Mouse (Mus musculus) liver, embryonic 15.5 days (tissue): ENCODE data around the gene Stk4. TPM values are rescaled to one million over a fixed set of nuclear protein-coding genes. Genes with fewer than 3 reads are reported as not detected.
A peak's percentile ranks its signal among the peaks of the same experiment; 100 is the strongest.

ENCODE experiments used
- ATAC-seq: fragments of 200-750 bp; cut with Nextera tagmentation; 2 replicates; pipeline ENCODE4 v1.8.0; 2017; ENCODE audit warnings: moderate number of reproducible peaks, mild to moderate bottlenecking, moderate library complexity; ENCODE audit not compliant: insufficient read depth
- H3K27ac ChIP-seq: fragments of 300-500 bp; sonication (generic); replicated peaks from 2 replicates; pipeline ENCODE4 v1.5.1; 2015; ENCODE audit warnings: mild to moderate bottlenecking, inconsistent platforms
- H3K27me3 ChIP-seq: fragments of 300-500 bp; sonication (generic); 2 replicates; pipeline ENCODE4 v1.6.1; 2015; ENCODE audit warnings: mild to moderate bottlenecking, inconsistent platforms
- H3K36me3 ChIP-seq: fragments of 300-500 bp; sonication (generic); replicated peaks from 2 replicates; pipeline ENCODE4 v1.6.1; 2015; ENCODE audit warnings: moderate library complexity, mild to moderate bottlenecking, inconsistent platforms
- H3K4me1 ChIP-seq: fragments of 300-500 bp; sonication (generic); replicated peaks from 2 replicates; pipeline ENCODE4 v1.6.1; 2015; ENCODE audit warnings: inconsistent platforms
- H3K4me2 ChIP-seq: fragments of 300-500 bp; sonication (generic); 2 replicates; pipeline ENCODE4 v1.6.1; 2015; ENCODE audit warnings: moderate library complexity, mild to moderate bottlenecking, inconsistent platforms
- H3K4me3 ChIP-seq: fragments of 300-500 bp; sonication (generic); replicated peaks from 2 replicates; pipeline ENCODE4 v1.5.1; 2015; ENCODE audit warnings: mild to moderate bottlenecking, inconsistent platforms
- H3K9ac ChIP-seq: fragments of 300-500 bp; sonication (generic); 2 replicates; pipeline ENCODE4 v1.6.1; 2015; ENCODE audit warnings: moderate library complexity, mild to moderate bottlenecking, inconsistent platforms
- H3K9me3 ChIP-seq: fragments of 300-500 bp; sonication (generic); replicated peaks from 2 replicates; pipeline ENCODE4 v1.6.1; 2016; ENCODE audit warnings: inconsistent platforms
- whole genome bisulfite sequencing: fragments of 180-500 bp; shearing (Covaris S2); methylation state at CpG from one replicate; pipeline ENCODE4 v1.1.7; 2015; ENCODE audit warnings: mixed read lengths; ENCODE audit not compliant: insufficient replicate concordance; 5-methylcytosine and 5-hydroxymethylcytosine counted together
- polyA plus RNA-seq: library from polyadenylated mRNA; unstranded; fragments of >200 nt; fragmentation: Nextera tagmentation; extraction: Ambion mirVana; gene quantifications from 2 replicates; pipeline ENCODE4 v1.2.1, GENCODE M21; 2015

Stk4 gene
- polyA plus RNA-seq, 1 experiment from 2014 or later: 14.3 TPM

- Histone ChIP-seq H3K27ac (no peak overlapping the region), H3K4me3 (no peak overlapping the region), H3K36me3 (peaks cover 17% of the 10 kb centered on the region; the same call in 1 of the 2 replicates), H3K9me3 (no peaks in the 10 kb centered on the region), H3K4me1 (no peaks in the 10 kb centered on the region), H3K4me2 (no peak overlapping the region), H3K9ac (no peak overlapping the region), H3K27me3 (no peaks in the 10 kb centered on the region)
- peak; percentile 28 for ATAC-seq
- 65% methylated on average over 1 of the region's 1 CpGs for WGBS
Observed at GRCm38 (mm10) chr2:164131586-164131985, 61.5 kb downstream of the Stk4 start.

- ATAC-seq: no peak
- Histone ChIP-seq H3K4me1 (no peaks in the 10 kb centered on the region), H3K36me3 (peaks cover 19% of the 10 kb centered on the region; the same call in 1 of the 2 replicates), H3K4me3 (no peak overlapping the region), H3K27ac (no peak overlapping the region), H3K27me3 (no peaks in the 10 kb centered on the region), H3K4me2 (no peak overlapping the region), H3K9me3 (no peaks in the 10 kb centered on the region), H3K9ac (no peak overlapping the region)
- WGBS: 66% methylated on average over 6 of the region's 6 CpGs
Observed at GRCm38 (mm10) chr2:164134563-164134962, 64.4 kb downstream of the Stk4 start.

- Histone ChIP-seq H3K4me3 (no peak overlapping the region), H3K4me2 (no peak overlapping the region), H3K36me3 (peaks cover 23% of the 10 kb centered on the region; the same call in 1 of the 2 replicates), H3K9me3 (no peaks in the 10 kb centered on the region), H3K9ac (no peak overlapping the region), H3K27me3 (no peaks in the 10 kb centered on the region), H3K27ac (no peak overlapping the region), H3K4me1 (no peaks in the 10 kb centered on the region)
- WGBS: 63% methylated on average over 1 of the region's 1 CpGs
- no peak for ATAC-seq
Observed at GRCm38 (mm10) chr2:164135367-164135766, 65.2 kb downstream of the Stk4 start.

GRCm38 (mm10) chr2:164136393-164136792 is 66.3 kb downstream of the Stk4 start:
- H3K4me1 ChIP-seq: no peaks in the 10 kb centered on the region
- no peak overlapping the region for H3K4me3 ChIP-seq
- no peak overlapping the region for H3K27ac ChIP-seq
- WGBS: 72% methylated on average over 2 of the region's 2 CpGs
- no peak overlapping the region for H3K9ac ChIP-seq
- H3K9me3 ChIP-seq: no peaks in the 10 kb centered on the region
- H3K4me2 ChIP-seq: no peak overlapping the region
- no peak for ATAC-seq
- 0 out of 2 replicates have a peak, but pooled peaks cover 15% of the 10 kb centered on the region for H3K36me3 ChIP-seq
- no peaks in the 10 kb centered on the region for H3K27me3 ChIP-seq

GRCm38 (mm10) chr2:164137754-164138153 is 67.6 kb downstream of the Stk4 start:
- no peak overlapping the region for H3K9ac ChIP-seq
- no peak overlapping the region for H3K4me2 ChIP-seq
- no peaks in the 10 kb centered on the region for H3K27me3 ChIP-seq
- H3K36me3 ChIP-seq: 0 out of 2 replicates have a peak, but pooled peaks cover 9% of the 10 kb centered on the region
- H3K4me1 ChIP-seq: no peaks in the 10 kb centered on the region
- no peaks in the 10 kb centered on the region for H3K9me3 ChIP-seq
- no peak for ATAC-seq
- WGBS: 82% methylated on average over 6 of the region's 6 CpGs
- no peak overlapping the region for H3K4me3 ChIP-seq
- no peak overlapping the region for H3K27ac ChIP-seq

- Histone ChIP-seq H3K27ac (no peak overlapping the region), H3K4me2 (no peak overlapping the region), H3K9me3 (no peaks in the 10 kb centered on the region), H3K27me3 (no peaks in the 10 kb centered on the region), H3K9ac (no peak overlapping the region), H3K36me3 (0 out of 2 replicates have a peak, but pooled peaks cover 13% of the 10 kb centered on the region), H3K4me1 (no peaks in the 10 kb centered on the region), H3K4me3 (no peak overlapping the region)
- no peak for ATAC-seq
- WGBS: 68% methylated on average over 10 of the region's 10 CpGs
Observed at GRCm38 (mm10) chr2:164142021-164142420, 71.9 kb downstream of the Stk4 start.

- 0 out of 2 replicates have a peak, but pooled peaks cover 11% of the 10 kb centered on the region for H3K36me3 ChIP-seq
- no peak for ATAC-seq
- H3K9me3 ChIP-seq: no peaks in the 10 kb centered on the region
- no peaks in the 10 kb centered on the region for H3K27me3 ChIP-seq
- no peak overlapping the region for H3K27ac ChIP-seq
- H3K4me2 ChIP-seq: no peak overlapping the region
- H3K4me3 ChIP-seq: no peak overlapping the region
- no peak overlapping the region for H3K9ac ChIP-seq
- 69% methylated on average over 6 of the region's 6 CpGs for WGBS
- no peaks in the 10 kb centered on the region for H3K4me1 ChIP-seq
Observed at GRCm38 (mm10) chr2:164144025-164144424, 73.9 kb downstream of the Stk4 start.

- Histone ChIP-seq H3K4me2 (no peak overlapping the region), H3K4me1 (no peaks in the 10 kb centered on the region), H3K27ac (no peak overlapping the region), H3K36me3 (0 out of 2 replicates have a peak, but pooled peaks cover 11% of the 10 kb centered on the region), H3K27me3 (no peaks in the 10 kb centered on the region), H3K9me3 (no peaks in the 10 kb centered on the region), H3K4me3 (no peak overlapping the region), H3K9ac (no peak overlapping the region)
- ATAC-seq: no peak
- WGBS: 77% methylated on average over 10 of the region's 10 CpGs
Observed at GRCm38 (mm10) chr2:164144541-164144940, 74.4 kb downstream of the Stk4 start.

- H3K36me3 ChIP-seq: peaks cover 10% of the 10 kb centered on the region
- 79% methylated on average over 12 of the region's 12 CpGs for WGBS
- H3K9ac ChIP-seq: no peak overlapping the region
- ATAC-seq: no peak
- H3K4me1 ChIP-seq: no peaks in the 10 kb centered on the region
- H3K27ac ChIP-seq: no peak overlapping the region
- H3K4me3 ChIP-seq: no peak overlapping the region
- H3K4me2 ChIP-seq: no peak overlapping the region
- H3K9me3 ChIP-seq: no peaks in the 10 kb centered on the region
- no peaks in the 10 kb centered on the region for H3K27me3 ChIP-seq
Observed at GRCm38 (mm10) chr2:164146556-164146955, 76.4 kb downstream of the Stk4 start.

GRCm38 (mm10) chr2:164150086-164150760 is 80.1 kb downstream of the Stk4 start:
- H3K4me2 ChIP-seq: no peak overlapping the region
- no peak overlapping the region for H3K9ac ChIP-seq
- H3K9me3 ChIP-seq: no peaks in the 10 kb centered on the region
- H3K27ac ChIP-seq: no peak overlapping the region
- H3K4me3 ChIP-seq: no peak overlapping the region
- WGBS: 71% methylated on average over 14 of the region's 14 CpGs
- H3K4me1 ChIP-seq: no peaks in the 10 kb centered on the region
- H3K36me3 ChIP-seq: peaks cover 35% of the 10 kb centered on the region
- H3K27me3 ChIP-seq: no peaks in the 10 kb centered on the region
- no peak for ATAC-seq

GRCm38 (mm10) chr2:164152341-164152740 is 82.2 kb downstream of the Stk4 start:
- H3K27me3 ChIP-seq: no peaks in the 10 kb centered on the region
- H3K36me3 ChIP-seq: peaks cover 28% of the 10 kb centered on the region
- H3K27ac ChIP-seq: no peak overlapping the region
- no peak for ATAC-seq
- 80% methylated on average over 11 of the region's 11 CpGs for WGBS
- H3K4me1 ChIP-seq: no peaks in the 10 kb centered on the region
- H3K4me2 ChIP-seq: no peak overlapping the region
- no peaks in the 10 kb centered on the region for H3K9me3 ChIP-seq
- H3K4me3 ChIP-seq: no peak overlapping the region
- H3K9ac ChIP-seq: no peak overlapping the region

- 84% methylated on average over 10 of the region's 10 CpGs for WGBS
Observed at GRCm38 (mm10) chr2:164154007-164154406, 83.9 kb downstream of the Stk4 start.

More at GRCm38 (mm10) chr2:164154007-164154406, 83.9 kb downstream of the Stk4 start:
- no peaks in the 10 kb centered on the region for H3K4me1 ChIP-seq
- no peaks in the 10 kb centered on the region for H3K27me3 ChIP-seq
- no peak overlapping the region for H3K4me2 ChIP-seq
- no peak for ATAC-seq
- H3K4me3 ChIP-seq: no peak overlapping the region
- peaks cover 28% of the 10 kb centered on the region for H3K36me3 ChIP-seq
- H3K9ac ChIP-seq: no peak overlapping the region
- H3K27ac ChIP-seq: no peak overlapping the region
- no peaks in the 10 kb centered on the region for H3K9me3 ChIP-seq
